Mouse (Mus musculus): Measurements from ENCODE around the gene Crnkl1. TPM values are rescaled to one million over a fixed set of nuclear protein-coding genes. Genes with fewer than 3 reads are reported as not detected.

Gene Crnkl1
- polyA plus RNA-seq, 1 experiment = 22.0 TPM

DNA sequence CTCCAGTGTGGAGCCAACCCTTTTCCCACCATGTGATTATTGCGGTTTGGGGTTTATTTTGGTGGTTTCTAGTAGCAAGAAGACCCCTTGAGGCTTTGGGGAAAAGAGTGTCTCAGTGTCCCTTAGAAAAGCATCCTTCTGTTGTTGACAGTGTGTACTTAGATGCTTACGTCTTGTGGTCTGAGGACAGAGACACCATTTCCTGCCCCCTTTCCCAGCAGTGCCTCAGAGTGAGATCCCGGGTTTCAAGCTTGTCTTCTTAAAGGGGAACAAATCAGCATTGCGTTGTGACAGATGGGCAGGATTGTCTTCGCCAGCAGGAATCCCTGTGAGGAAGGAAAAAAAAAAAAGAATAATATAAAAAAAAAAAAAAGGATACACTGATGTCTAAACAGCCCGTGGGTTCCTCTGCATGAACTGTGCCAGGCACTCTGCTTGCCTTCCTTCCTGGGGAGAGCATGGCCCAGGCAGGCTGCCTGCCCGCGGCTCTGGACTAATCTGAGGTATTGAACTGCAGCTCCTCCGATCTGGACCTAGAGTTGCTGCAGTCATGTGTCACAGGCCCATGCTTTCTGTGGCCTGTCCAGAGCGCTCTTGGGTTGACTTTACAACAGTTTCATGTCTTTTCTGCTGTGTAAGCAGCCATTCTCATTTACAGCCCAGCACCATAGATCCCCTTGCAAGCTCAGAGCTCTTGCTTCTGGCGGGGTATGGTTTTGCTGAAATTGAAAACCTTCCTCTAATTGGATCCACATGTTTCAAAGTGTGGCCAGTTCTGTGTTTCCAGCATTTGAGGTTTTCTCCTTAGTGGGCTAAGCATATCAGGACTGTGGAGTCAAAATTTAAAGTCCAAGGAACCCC lies 53.7 kb downstream of the Crnkl1 start:
- Histone ChIP-seq H3K4me1 (ENCODE audit: control insufficient read depth, insufficient read depth, low read length) (peaks cover 60% of the 10 kb centered on the region), H3K4me3 (ENCODE audit: insufficient read depth, low read length) (no peak overlapping the region), H3K27ac (ENCODE audit: insufficient read depth, low read depth, low read length) (peak overlapping the region; percentile 89)
- no peak for TF ChIP-seq POLR2A (IDR thresholded peaks at IDR 0.05; ENCODE audit: borderline replicate concordance, low read depth, low read length)
- TF ChIP-seq CTCF (IDR thresholded peaks at IDR 0.05; ENCODE audit: low read depth, low read length) = no peak

- Histone ChIP-seq H3K4me1 (ENCODE audit: control insufficient read depth, insufficient read depth, low read length) (peaks cover 52% of the 10 kb centered on the region), H3K27ac (ENCODE audit: insufficient read depth, low read depth, low read length) (no peak overlapping the region), H3K4me3 (ENCODE audit: insufficient read depth, low read length) (no peak overlapping the region)
- TF ChIP-seq CTCF (IDR thresholded peaks at IDR 0.05; ENCODE audit: low read depth, low read length) (no peak), POLR2A (IDR thresholded peaks at IDR 0.05; ENCODE audit: borderline replicate concordance, low read depth, low read length) (no peak)
These were observed 57.6 kb downstream of the Crnkl1 start for GRCm38 (mm10) chr2:145877191-145877590.

DNA sequence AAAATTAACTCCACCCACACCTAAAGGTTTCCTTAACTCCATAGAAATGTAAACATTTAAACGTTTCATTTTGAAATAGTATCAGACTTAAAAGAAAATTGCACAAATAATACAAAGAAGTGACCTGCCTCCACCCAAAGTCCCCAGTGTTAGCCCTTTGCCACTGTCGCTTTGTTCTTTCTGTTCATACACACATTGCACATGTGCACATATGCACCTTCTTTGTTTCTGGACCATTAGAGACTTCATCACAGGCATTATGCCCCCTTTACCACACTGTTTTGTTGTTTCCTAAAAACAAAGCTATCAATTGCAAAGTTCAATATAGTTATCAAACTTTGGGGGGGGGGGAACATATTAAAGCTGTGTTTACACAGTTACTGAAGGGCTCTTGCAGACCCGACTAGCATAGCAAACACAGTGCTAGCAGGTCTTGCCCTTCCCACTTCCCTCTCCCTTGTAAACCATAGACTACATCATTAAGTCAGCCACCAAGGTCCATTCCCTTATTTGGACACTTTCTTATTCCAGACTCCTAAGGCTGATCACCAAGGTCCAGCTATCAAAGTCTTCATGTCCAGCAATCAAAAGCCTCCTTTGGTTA lies 59.8 kb downstream of the Crnkl1 start:
- TF ChIP-seq POLR2A (IDR thresholded peaks at IDR 0.05; ENCODE audit: borderline replicate concordance, low read depth, low read length) (no peak), CTCF (IDR thresholded peaks at IDR 0.05; ENCODE audit: low read depth, low read length) (no peak)
- Histone ChIP-seq H3K4me1 (ENCODE audit: control insufficient read depth, insufficient read depth, low read length) (peaks cover 46% of the 10 kb centered on the region), H3K4me3 (ENCODE audit: insufficient read depth, low read length) (no peak overlapping the region), H3K27ac (ENCODE audit: insufficient read depth, low read depth, low read length) (no peak overlapping the region)

DNA sequence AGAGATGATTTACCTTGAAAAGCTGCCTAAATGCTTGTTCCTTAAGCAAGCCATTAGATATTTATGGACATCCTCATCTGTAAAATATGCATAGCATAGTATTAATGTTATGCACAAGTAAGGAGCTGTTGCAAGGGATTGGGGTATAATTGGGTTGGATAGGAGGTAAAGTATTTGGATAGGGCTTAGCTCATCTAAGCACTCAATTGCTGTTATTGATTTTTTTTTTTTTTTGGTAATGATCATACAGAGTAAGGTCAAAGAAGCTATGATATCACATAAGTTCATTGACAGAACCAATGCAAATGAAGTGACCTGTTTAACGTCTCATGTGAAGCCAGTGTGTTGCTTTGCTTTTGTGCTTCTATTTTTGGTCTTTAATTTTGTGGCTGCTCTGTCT lies 60.9 kb downstream of the Crnkl1 start:
- Histone ChIP-seq H3K4me1 (ENCODE audit: control insufficient read depth, insufficient read depth, low read length) (peaks cover 43% of the 10 kb centered on the region), H3K27ac (ENCODE audit: insufficient read depth, low read depth, low read length) (no peak overlapping the region), H3K4me3 (ENCODE audit: insufficient read depth, low read length) (no peak overlapping the region)
- no peak for TF ChIP-seq CTCF (IDR thresholded peaks at IDR 0.05; ENCODE audit: low read depth, low read length)
- TF ChIP-seq POLR2A (IDR thresholded peaks at IDR 0.05; ENCODE audit: borderline replicate concordance, low read depth, low read length) = no peak

DNA sequence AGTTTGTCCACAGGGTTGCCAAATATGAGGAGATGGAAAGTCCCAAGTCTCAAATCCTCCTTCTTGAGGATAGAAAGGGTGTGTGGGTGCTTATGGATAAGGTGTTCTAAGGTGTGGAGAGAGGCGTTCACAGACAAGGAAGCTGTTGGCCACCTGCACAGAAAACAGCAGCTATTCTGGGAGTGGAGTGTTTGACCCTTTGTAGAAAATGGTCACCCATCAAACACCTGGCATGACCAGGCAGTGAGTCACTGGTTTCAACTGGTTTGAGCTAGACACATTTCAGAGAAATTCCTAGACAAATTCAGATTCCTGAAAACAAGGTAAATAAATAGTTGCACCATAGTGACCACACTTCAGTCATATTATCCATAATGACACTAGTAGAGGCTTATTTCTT lies 62.7 kb downstream of the Crnkl1 start:
- Histone ChIP-seq H3K27ac (ENCODE audit: insufficient read depth, low read depth, low read length) (no peak overlapping the region), H3K4me3 (ENCODE audit: insufficient read depth, low read length) (no peak overlapping the region), H3K4me1 (ENCODE audit: control insufficient read depth, insufficient read depth, low read length) (peaks cover 48% of the 10 kb centered on the region)
- TF ChIP-seq CTCF (IDR thresholded peaks at IDR 0.05; ENCODE audit: low read depth, low read length) (no peak), POLR2A (IDR thresholded peaks at IDR 0.05; ENCODE audit: borderline replicate concordance, low read depth, low read length) (no peak)

GRCm38 (mm10) chr2:145871308-145871707 lies 63.5 kb downstream of the Crnkl1 start:
- TF ChIP-seq POLR2A (IDR thresholded peaks at IDR 0.05; ENCODE audit: borderline replicate concordance, low read depth, low read length) = no peak
- TF ChIP-seq CTCF (IDR thresholded peaks at IDR 0.05; ENCODE audit: low read depth, low read length) = no peak
- Histone ChIP-seq H3K4me3 (ENCODE audit: insufficient read depth, low read length) (no peak overlapping the region), H3K27ac (ENCODE audit: insufficient read depth, low read depth, low read length) (no peak overlapping the region), H3K4me1 (ENCODE audit: control insufficient read depth, insufficient read depth, low read length) (peaks cover 55% of the 10 kb centered on the region)

Other genes with a start within 250 kb of the Crnkl1 start
- gene Naa20, start 32.9 kb downstream of the Crnkl1 start, polyA plus RNA-seq (2012; ENCODE audit: insufficient read depth, insufficient read length, missing spikeins) = 77.3 and 85.4 TPM in 2 replicates
- not detected in 2 replicates for gene Cfap61, start 230 bp downstream of the Crnkl1 start, polyA plus RNA-seq (2012; ENCODE audit: insufficient read depth, insufficient read length, missing spikeins)